ENCODE assay signal across 17 mouse cellular contexts in the genomic region with DNA sequence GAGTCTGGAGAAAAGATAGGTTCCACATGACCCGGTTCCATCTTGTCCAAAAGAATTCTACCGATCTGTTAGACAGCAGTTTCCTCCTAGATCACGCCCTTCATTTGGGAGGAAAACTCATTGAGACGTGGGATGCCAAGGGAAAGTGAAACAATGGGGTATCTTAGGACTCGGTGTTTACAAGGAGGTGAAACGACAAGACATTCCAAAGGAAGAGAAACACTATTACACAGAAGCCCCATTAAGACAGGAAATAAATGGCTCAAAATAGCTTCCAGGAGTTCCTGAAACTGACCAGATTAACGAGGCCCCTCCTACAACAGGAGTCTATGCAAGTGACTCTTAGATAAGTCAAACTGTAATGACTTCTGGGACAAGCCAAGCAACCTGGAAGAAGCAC. TPM values are rescaled to one million over a fixed set of nuclear protein-coding genes. Genes with fewer than 3 reads are reported as not detected.
DNase-seq lines count a peak whose midpoint lies in the region; ATAC-seq and TF ChIP-seq lines count a peak whose summit lies in the region.
"Had no signal": no experiment of that assay in that cellular context is flagged by ENCODE, and none has a peak within 500 bp of the region (broad histone marks: within the 10 kb centered on the region; RNA-seq: fewer than 3 reads in every experiment).

No protein-coding gene starts in this region.

- peak overlapping the region; percentile 10; the same call in 1 of the 2 replicates for H3K4me2 ChIP-seq in liver, embryonic 12.5 days
- H3K4me2 ChIP-seq in liver, postnatal 0 days (ENCODE audit: low read depth, low read length) = no peak overlapping the region

- no peak for TF ChIP-seq CTCF in liver, postnatal 0 days (IDR thresholded peaks at IDR 0.05; ENCODE audit: low read depth)
- no peak for TF ChIP-seq CTCF in embryonic fibroblast, embryonic 13.5 days (IDR thresholded peaks at IDR 0.05; ENCODE audit: borderline replicate concordance, insufficient read depth, low read length)
- no peak for TF ChIP-seq CTCF in layer of hippocampus, adult 2 months (conservative IDR thresholded peaks at IDR 0.05)

- H3K4me1 ChIP-seq in liver, embryonic 12.5 days = peaks cover 20% of the 10 kb centered on the region
- H3K4me1 ChIP-seq in liver, postnatal 0 days (ENCODE audit: insufficient read depth) = peaks cover 5% of the 10 kb centered on the region; the same call in 1 of the 2 replicates
- H3K4me1 ChIP-seq in embryonic fibroblast, embryonic 13.5 days (ENCODE audit: control insufficient read depth, insufficient read depth, low read length) = peaks cover 19% of the 10 kb centered on the region

- no peak for ATAC-seq in liver, embryonic 12.5 days
- ATAC-seq in liver, postnatal 0 days = no peak
- ATAC-seq in megakaryocyte progenitor cell, adult 5-6 weeks (replicated peaks; ENCODE audit: poor library complexity) = peak; percentile 31; the same call in 1 of the 2 replicates
- ATAC-seq: activated CD4-positive, CD25-positive, alpha-beta regulatory T cell, adult 4 months; intestine, embryonic 16.5 days had no signal

- no peaks in the 10 kb centered on the region for H3K9me3 ChIP-seq in liver, embryonic 12.5 days (replicated peaks)
- H3K9me3 ChIP-seq in liver, postnatal 0 days (ENCODE audit: low read length) = no peaks in the 10 kb centered on the region
- H3K9me3 ChIP-seq: G1E; hindbrain, embryonic 10.5 days; limb, embryonic 10.5 days had no signal

- DNase-seq in heart, adult 8-10 months (ENCODE audit: low spot score) = peak; percentile 70
- DNase-seq in heart, postnatal 36 days = no peak
- no peak for DNase-seq in liver, postnatal 0 days
- DNase-seq in layer of hippocampus, adult 2 months (ENCODE audit: low spot score in 2 of 2) = no peak
- no peak for DNase-seq in layer of hippocampus, postnatal 10 days (ENCODE audit: low spot score in 2 of 2)
- DNase-seq: cerebellum, adult 2 months; layer of hippocampus, adult 9-11 months; thymus, postnatal 36 days had no signal

- H3K4me3 ChIP-seq in liver, embryonic 12.5 days = no peak overlapping the region
- H3K4me3 ChIP-seq in liver, postnatal 0 days (ENCODE audit: low read depth, low read length) = no peak overlapping the region
- no peak overlapping the region for H3K4me3 ChIP-seq in embryonic fibroblast, embryonic 13.5 days (ENCODE audit: insufficient read depth, low read length)
- H3K4me3 ChIP-seq in layer of hippocampus, adult 2 months = no peak overlapping the region
- H3K4me3 ChIP-seq: hindbrain, embryonic 10.5 days; limb, embryonic 10.5 days had no signal

- 0 out of 2 replicates have a peak, but pooled peaks cover 6% of the 10 kb centered on the region for H3K27me3 ChIP-seq in liver, embryonic 12.5 days (replicated peaks)
- no peaks in the 10 kb centered on the region for H3K27me3 ChIP-seq in liver, postnatal 0 days (ENCODE audit: insufficient read depth, low read length)

- H3K27ac ChIP-seq in liver, embryonic 12.5 days = no peak overlapping the region
- H3K27ac ChIP-seq in liver, postnatal 0 days (ENCODE audit: low read depth) = no peak overlapping the region
- H3K27ac ChIP-seq in embryonic fibroblast, embryonic 13.5 days (ENCODE audit: insufficient read depth, low read length) = peak overlapping the region; percentile 43
- no peak overlapping the region for H3K27ac ChIP-seq in layer of hippocampus, adult 2 months
- H3K27ac ChIP-seq: hindbrain, embryonic 10.5 days; limb, embryonic 10.5 days; macrophage had no signal

- no peak for TF ChIP-seq POLR2A in embryonic fibroblast, embryonic 13.5 days (IDR thresholded peaks at IDR 0.05; ENCODE audit: low read depth, low read length)

- intact Hi-C loops in heart, postnatal 36 days (cut with DNase I) = no loop called here

- no peak overlapping the region for H3K9ac ChIP-seq in liver, embryonic 12.5 days
- H3K9ac ChIP-seq in liver, postnatal 0 days (replicated peaks) = no peak overlapping the region

- TF ChIP-seq EP300 in liver, postnatal 0 days (IDR thresholded peaks at IDR 0.05; ENCODE audit: low read depth) = no peak

- 31% methylated on average over 7 of the region's 7 CpGs for WGBS in liver, embryonic 12.5 days (ENCODE audit: insufficient replicate concordance)
- 28% methylated on average over 7 of the region's 7 CpGs for WGBS in liver, postnatal 0 days (ENCODE audit: insufficient replicate concordance)

- no peaks in the 10 kb centered on the region for H3K36me3 ChIP-seq in liver, embryonic 12.5 days
- no peaks in the 10 kb centered on the region for H3K36me3 ChIP-seq in liver, postnatal 0 days (replicated peaks; ENCODE audit: insufficient read depth, low read length)
- H3K36me3 ChIP-seq: G1E; hindbrain, embryonic 10.5 days; limb, embryonic 10.5 days had no signal

RNA-seq across cellular contexts. Expression of a gene that starts 5.1 kb away (rescaled TPM):
- 100 to 1,000 TPM; 121 to 152 (median 127) TPM for total RNA-seq in heart, adult 8-10 months (2022)
- total RNA-seq in heart, postnatal 36 days (2021) = 100 to 1,000 TPM; 137 to 147 TPM
- polyA plus RNA-seq in liver, embryonic 12.5 days (2016; fragmentation: Nextera tagmentation; extraction: Ambion mirVana) = 36.4 and 38.5 TPM in 2 replicates
- polyA plus RNA-seq in liver, postnatal 0 days (2015; fragmentation: Nextera tagmentation; extraction: Ambion mirVana) = 14.2 and 14.3 TPM in 2 replicates
- polyA plus RNA-seq in embryonic fibroblast, embryonic 13.5 days (2011; ENCODE audit: insufficient read length, low read depth, missing spikeins) = 233 and 249 TPM in 2 replicates
- 32.2 and 36.8 TPM in 2 replicates for total RNA-seq in megakaryocyte progenitor cell, adult 5-6 weeks (2015)
- 69.9 and 72.6 TPM in 2 replicates for total RNA-seq in megakaryocyte progenitor cell, adult 5-6 weeks (2017)
- 100 to 1,000 TPM; 288 to 302 TPM for total RNA-seq in layer of hippocampus, adult 2 months (2021)
- 100 to 1,000 TPM; 240 to 256 TPM for total RNA-seq in layer of hippocampus, postnatal 10 days (2021)
